Mouse (Mus musculus): Measurements from ENCODE around the gene Tifa. TPM values are rescaled to one million over a fixed set of nuclear protein-coding genes. Genes with fewer than 3 reads are reported as not detected.

The Tifa gene
- 1.8 and 2.4 TPM in 2 replicates for polyA plus RNA-seq (2016; fragmentation: Nextera tagmentation; extraction: Ambion mirVana)

- DNase-seq (ENCODE audit: extremely low spot score, low spot score): peak; percentile 73
- Histone ChIP-seq H3K27me3 (ENCODE audit: poor library complexity, severe bottlenecking) (peaks cover 79% of the 10 kb centered on the region), H3K36me3 (replicated peaks) (no peaks in the 10 kb centered on the region), H3K9me3 (no peaks in the 10 kb centered on the region), H3K27ac (peak within 1 kb of the TSS; percentile 77), H3K4me3 (peak within 1 kb of the TSS; percentile 74), H3K4me1 (peaks cover 24% of the 10 kb centered on the region)
- under 1% methylated on average over 44 of the region's 44 CpGs for WGBS
These were observed at the start of gene Tifa for GRCm38 (mm10) chr3:127789500-127790191. Gene Tifa, plus strand, starts transcription at chr3:127789805.

GRCm38 (mm10) chr3:127741473-127741872, 48.1 kb upstream of the Tifa start:
- DNase-seq (ENCODE audit: extremely low spot score, low spot score): no peak

GRCm38 (mm10) chr3:127743614-127744365, 45.8 kb upstream of the Tifa start:
- peaks cover 8% of the 10 kb centered on the region; the same call in 1 of the 2 replicates for H3K9me3 ChIP-seq
- WGBS: 75% methylated on average over 14 of the region's 14 CpGs
- H3K36me3 ChIP-seq (replicated peaks): 0 out of 2 replicates have a peak, but pooled peaks cover 2% of the 10 kb centered on the region
- peaks cover 62% of the 10 kb centered on the region for H3K27me3 ChIP-seq (ENCODE audit: poor library complexity, severe bottlenecking)
- no peak for DNase-seq (ENCODE audit: extremely low spot score, low spot score)
- H3K27ac ChIP-seq: 0 out of 2 replicates have a peak overlapping the region, but pooled peaks have one; percentile 4
- no peak overlapping the region for H3K4me3 ChIP-seq
- H3K4me1 ChIP-seq: peaks cover 53% of the 10 kb centered on the region

More at GRCm38 (mm10) chr3:127741473-127741872, 48.1 kb upstream of the Tifa start:
- H3K36me3 ChIP-seq (replicated peaks): 0 out of 2 replicates have a peak, but pooled peaks cover 2% of the 10 kb centered on the region
- H3K4me3 ChIP-seq: no peak overlapping the region
- H3K27ac ChIP-seq: no peak overlapping the region
- peaks cover 8% of the 10 kb centered on the region; the same call in 1 of the 2 replicates for H3K9me3 ChIP-seq
- WGBS: 91% methylated on average over 3 of the region's 3 CpGs
- H3K27me3 ChIP-seq (ENCODE audit: poor library complexity, severe bottlenecking): peaks cover 40% of the 10 kb centered on the region
- peaks cover 31% of the 10 kb centered on the region for H3K4me1 ChIP-seq

GRCm38 (mm10) chr3:127745504-127745903, 44.1 kb upstream of the Tifa start:
- Histone ChIP-seq H3K27ac (peak overlapping the region; percentile 80), H3K4me3 (peak overlapping the region; percentile 16), H3K4me1 (peaks cover 70% of the 10 kb centered on the region), H3K36me3 (replicated peaks) (0 out of 2 replicates have a peak, but pooled peaks cover 2% of the 10 kb centered on the region), H3K9me3 (peaks cover 8% of the 10 kb centered on the region; the same call in 1 of the 2 replicates), H3K27me3 (ENCODE audit: poor library complexity, severe bottlenecking) (peaks cover 77% of the 10 kb centered on the region)
- no peak for DNase-seq (ENCODE audit: extremely low spot score, low spot score)
- 33% methylated on average over 6 of the region's 6 CpGs for WGBS

GRCm38 (mm10) chr3:127745911-127746640, 43.5 kb upstream of the Tifa start:
- peak; percentile 42 for DNase-seq (ENCODE audit: extremely low spot score, low spot score)
- peak overlapping the region; percentile 16; the same call in 1 of the 2 replicates for H3K4me3 ChIP-seq
- H3K36me3 ChIP-seq (replicated peaks): 0 out of 2 replicates have a peak, but pooled peaks cover 2% of the 10 kb centered on the region
- peaks cover 76% of the 10 kb centered on the region for H3K4me1 ChIP-seq
- WGBS: 14% methylated on average over 16 of the region's 16 CpGs
- H3K9me3 ChIP-seq: peaks cover 8% of the 10 kb centered on the region; the same call in 1 of the 2 replicates
- peaks cover 83% of the 10 kb centered on the region for H3K27me3 ChIP-seq (ENCODE audit: poor library complexity, severe bottlenecking)
- H3K27ac ChIP-seq: peak overlapping the region; percentile 80

- peak overlapping the region; percentile 39 for H3K4me3 ChIP-seq
- H3K27ac ChIP-seq: peak overlapping the region; percentile 88
- 40% methylated on average over 4 of the region's 4 CpGs for WGBS
- H3K36me3 ChIP-seq (replicated peaks): no peaks in the 10 kb centered on the region
- peaks cover 97% of the 10 kb centered on the region for H3K27me3 ChIP-seq (ENCODE audit: poor library complexity, severe bottlenecking)
- DNase-seq (ENCODE audit: extremely low spot score, low spot score): no peak
- peaks cover 77% of the 10 kb centered on the region for H3K4me1 ChIP-seq
- no peaks in the 10 kb centered on the region for H3K9me3 ChIP-seq
These were observed 41.0 kb upstream of the Tifa start for GRCm38 (mm10) chr3:127748644-127749043.

- H3K4me1 ChIP-seq: peaks cover 70% of the 10 kb centered on the region
- peak; percentile 62 for DNase-seq (ENCODE audit: extremely low spot score, low spot score)
- H3K9me3 ChIP-seq: no peaks in the 10 kb centered on the region
- H3K27ac ChIP-seq: peak overlapping the region; percentile 88
- peak overlapping the region; percentile 39 for H3K4me3 ChIP-seq
- H3K27me3 ChIP-seq (ENCODE audit: poor library complexity, severe bottlenecking): peaks cover 97% of the 10 kb centered on the region
- WGBS: 6% methylated on average over 9 of the region's 9 CpGs
- H3K36me3 ChIP-seq (replicated peaks): no peaks in the 10 kb centered on the region
These were observed 40.3 kb upstream of the Tifa start for GRCm38 (mm10) chr3:127749266-127749665.

- peak overlapping the region; percentile 39 for H3K4me3 ChIP-seq
- H3K36me3 ChIP-seq (replicated peaks): no peaks in the 10 kb centered on the region
- peaks cover 62% of the 10 kb centered on the region for H3K4me1 ChIP-seq
- H3K27me3 ChIP-seq (ENCODE audit: poor library complexity, severe bottlenecking): peaks cover 97% of the 10 kb centered on the region
- no peaks in the 10 kb centered on the region for H3K9me3 ChIP-seq
- DNase-seq (ENCODE audit: extremely low spot score, low spot score): peak; percentile 70
- H3K27ac ChIP-seq: peak overlapping the region; percentile 88
- 5% methylated on average over 12 of the region's 12 CpGs for WGBS
These were observed 39.5 kb upstream of the Tifa start for GRCm38 (mm10) chr3:127749981-127750562.

GRCm38 (mm10) chr3:127756458-127756857, 33.1 kb upstream of the Tifa start:
- peaks cover 13% of the 10 kb centered on the region for H3K4me1 ChIP-seq
- DNase-seq (ENCODE audit: extremely low spot score, low spot score): no peak
- H3K27me3 ChIP-seq (ENCODE audit: poor library complexity, severe bottlenecking): peaks cover 99% of the 10 kb centered on the region
- WGBS: 88% methylated on average over 6 of the region's 6 CpGs
- H3K36me3 ChIP-seq (replicated peaks): no peaks in the 10 kb centered on the region
- H3K27ac ChIP-seq: no peak overlapping the region; the same call in 1 of the 2 replicates
- H3K9me3 ChIP-seq: no peaks in the 10 kb centered on the region
- no peak overlapping the region for H3K4me3 ChIP-seq

- peaks cover 99% of the 10 kb centered on the region for H3K27me3 ChIP-seq (ENCODE audit: poor library complexity, severe bottlenecking)
- H3K4me3 ChIP-seq: no peak overlapping the region
- H3K27ac ChIP-seq: 0 out of 2 replicates have a peak overlapping the region, but pooled peaks have one; percentile 75
- H3K36me3 ChIP-seq (replicated peaks): no peaks in the 10 kb centered on the region
- no peaks in the 10 kb centered on the region for H3K9me3 ChIP-seq
- H3K4me1 ChIP-seq: peaks cover 17% of the 10 kb centered on the region
- no peak for DNase-seq (ENCODE audit: extremely low spot score, low spot score)
These were observed 31.7 kb upstream of the Tifa start for GRCm38 (mm10) chr3:127757886-127758301.

- Histone ChIP-seq H3K27ac (peak overlapping the region; percentile 75), H3K9me3 (no peaks in the 10 kb centered on the region), H3K4me1 (peaks cover 19% of the 10 kb centered on the region), H3K4me3 (no peak overlapping the region), H3K27me3 (ENCODE audit: poor library complexity, severe bottlenecking) (peaks cover 95% of the 10 kb centered on the region), H3K36me3 (replicated peaks) (no peaks in the 10 kb centered on the region)
- no peak for DNase-seq (ENCODE audit: extremely low spot score, low spot score)
- 61% methylated on average over 4 of the region's 4 CpGs for WGBS
These were observed 30.8 kb upstream of the Tifa start for GRCm38 (mm10) chr3:127758806-127759205.

- Histone ChIP-seq H3K4me1 (peaks cover 19% of the 10 kb centered on the region), H3K9me3 (no peaks in the 10 kb centered on the region), H3K27ac (peak overlapping the region; percentile 75), H3K4me3 (no peak overlapping the region), H3K27me3 (ENCODE audit: poor library complexity, severe bottlenecking) (peaks cover 95% of the 10 kb centered on the region), H3K36me3 (replicated peaks) (no peaks in the 10 kb centered on the region)
- WGBS: 20% methylated on average over 8 of the region's 8 CpGs
- DNase-seq (ENCODE audit: extremely low spot score, low spot score): no peak
These were observed 30.4 kb upstream of the Tifa start for GRCm38 (mm10) chr3:127759212-127759611.

All from forebrain, embryonic 10.5 days (tissue).